Mouse (Mus musculus) MEL (cell line): ENCODE results near the gene Dmrta1. TPM values are rescaled to one million over a fixed set of nuclear protein-coding genes. Genes with fewer than 3 reads are reported as not detected.

Source experiments
- DNase-seq: peaks from one replicate; pipeline ENCODE4 v3.0.0; 2011; ENCODE audit warnings: low read depth, low spot score
- H3K27ac ChIP-seq: 2 replicates; pipeline ENCODE4 v1.5.1; 2012; ENCODE audit warnings: low read depth, mild to moderate bottlenecking, control low read depth, low read length, moderate library complexity; ENCODE audit not compliant: control insufficient read depth
- H3K27me3 ChIP-seq, 2 experiments: fragments of 150-350 bp in 1 of 2; sonication (generic) in 1 of 2; 2 replicates each; pipeline ENCODE4 v1.6.1; 2012; ENCODE audit warnings: low read length in 2 of 2, mild to moderate bottlenecking in 2 of 2, improper control_type of control experiment in 1 of 2, moderate library complexity in 1 of 2; ENCODE audit not compliant: insufficient read depth in 2 of 2, control insufficient read depth in 1 of 2
- H3K36me3 ChIP-seq, 2 experiments: 2 replicates each; pipeline ENCODE4 v1.6.1; 2012 to 2014; ENCODE audit warnings: low read length in 2 of 2, improper control_type of control experiment in 1 of 2, inconsistent platforms in 1 of 2, mild to moderate bottlenecking in 1 of 2; ENCODE audit not compliant: insufficient read depth in 2 of 2, control insufficient read depth in 1 of 2
- H3K4me1 ChIP-seq, 2 experiments: fragments of 150-350 bp in 1 of 2; sonication (generic) in 1 of 2; 2 replicates each; pipeline ENCODE4 v1.6.1; 2012; ENCODE audit warnings: low read length in 2 of 2, improper control_type of control experiment in 1 of 2, mild to moderate bottlenecking in 1 of 2; ENCODE audit not compliant: insufficient read depth in 2 of 2, control insufficient read depth in 1 of 2
- H3K4me3 ChIP-seq, 2 experiments: fragments of 150-350 bp in 1 of 2; sonication (generic) in 1 of 2; 2 replicates each; pipeline ENCODE4 v1.5.1; 2012; ENCODE audit warnings: low read depth in 2 of 2, low read length in 2 of 2, mild to moderate bottlenecking in 2 of 2, moderate library complexity in 2 of 2, control low read depth in 1 of 2, improper control_type of control experiment in 1 of 2; ENCODE audit not compliant: control insufficient read depth in 1 of 2, insufficient read depth in 1 of 2
- H3K79me2 ChIP-seq: 2 replicates; pipeline ENCODE4 v1.6.1; 2012; ENCODE audit warnings: mild to moderate bottlenecking, low read length, moderate library complexity; ENCODE audit not compliant: control insufficient read depth, poor library complexity, insufficient read depth
- H3K9ac ChIP-seq: 2 replicates; pipeline ENCODE4 v1.6.1; 2012; ENCODE audit warnings: low read depth, mild to moderate bottlenecking, control low read depth, low read length, moderate library complexity; ENCODE audit not compliant: control insufficient read depth, poor library complexity, severe bottlenecking
- H3K9me3 ChIP-seq: fragments of 150-350 bp; sonication (generic); replicated peaks from 2 replicates; pipeline ENCODE4 v1.6.1; 2012; ENCODE audit warnings: mild to moderate bottlenecking, low read length, improper control_type of control experiment, moderate library complexity; ENCODE audit not compliant: insufficient read depth
- BHLHE40 ChIP-seq: IDR thresholded peaks from 2 replicates; pipeline ENCODE4 v1.6.1; 2012; ENCODE audit warnings: low read depth, mild to moderate bottlenecking, inconsistent platforms, low read length, improper control_type of control experiment, borderline replicate concordance
- CHD1 ChIP-seq: IDR thresholded peaks from 2 replicates; pipeline ENCODE4 v1.6.1; 2012; ENCODE audit warnings: low read depth, mild to moderate bottlenecking, inconsistent platforms, low read length, improper control_type of control experiment
- CHD2 ChIP-seq: IDR thresholded peaks from 2 replicates; pipeline ENCODE4 v1.6.1; 2011; ENCODE audit warnings: low read length, improper control_type of control experiment
- CTCF ChIP-seq, 3 experiments: IDR thresholded peaks in 2 of 3; conservative IDR thresholded peaks in 1 of 3; 2 replicates each; pipeline ENCODE4 v1.5.1; 2011 to 2012; ENCODE audit warnings: low read length in 3 of 3, low read depth in 2 of 3, mild to moderate bottlenecking in 2 of 3, improper control_type of control experiment in 1 of 3, inconsistent platforms in 1 of 3, mixed read lengths in 1 of 3, moderate library complexity in 1 of 3; ENCODE audit not compliant: control insufficient read depth in 1 of 3, insufficient read depth in 1 of 3, poor library complexity in 1 of 3, severe bottlenecking in 1 of 3
- E2F4 ChIP-seq: IDR thresholded peaks from 2 replicates; pipeline ENCODE4 v1.6.1; 2011; ENCODE audit warnings: low read depth, low read length, improper control_type of control experiment, borderline replicate concordance
- ELF1 ChIP-seq: IDR thresholded peaks from 2 replicates; pipeline ENCODE4 v1.6.1; 2014; ENCODE audit warnings: low read depth, mild to moderate bottlenecking, inconsistent platforms, low read length, improper control_type of control experiment, moderate library complexity
- EP300 ChIP-seq, 2 experiments: IDR thresholded peaks; 2 replicates each; pipeline ENCODE4 v1.6.1; 2011; ENCODE audit warnings: improper control_type of control experiment in 2 of 2, low read length in 2 of 2, low read depth in 1 of 2, mild to moderate bottlenecking in 1 of 2
- ETS1 ChIP-seq: IDR thresholded peaks from 2 replicates; pipeline ENCODE4 v1.6.1; 2012; ENCODE audit warnings: low read depth, mild to moderate bottlenecking, inconsistent platforms, low read length, improper control_type of control experiment, moderate library complexity
- GABPA ChIP-seq: IDR thresholded peaks from 2 replicates; pipeline ENCODE4 v1.6.1; 2012; ENCODE audit warnings: low read depth, mild to moderate bottlenecking, inconsistent platforms, low read length, improper control_type of control experiment, moderate library complexity
- GATA1 ChIP-seq: IDR thresholded peaks from 2 replicates; pipeline ENCODE4 v1.6.1; 2011; ENCODE audit warnings: low read depth, low read length, improper control_type of control experiment
- HCFC1 ChIP-seq: IDR thresholded peaks from 2 replicates; pipeline ENCODE4 v1.6.1; 2012; ENCODE audit warnings: low read depth, mild to moderate bottlenecking, inconsistent platforms, low read length, improper control_type of control experiment, moderate library complexity
- MAFK ChIP-seq: IDR thresholded peaks from 2 replicates; pipeline ENCODE4 v1.6.1; 2011; ENCODE audit warnings: low read depth, mild to moderate bottlenecking, low read length, improper control_type of control experiment, borderline replicate concordance
- MAX ChIP-seq: IDR thresholded peaks from 2 replicates; pipeline ENCODE4 v1.6.1; 2011; ENCODE audit warnings: low read length, improper control_type of control experiment
- MEF2A ChIP-seq: IDR thresholded peaks from 2 replicates; pipeline ENCODE4 v1.6.1; 2014; ENCODE audit warnings: low read depth, mild to moderate bottlenecking, inconsistent platforms, low read length, improper control_type of control experiment; ENCODE audit not compliant: poor library complexity, insufficient replicate concordance, severe bottlenecking; ENCODE audit errors: extremely low read depth
- MXI1 ChIP-seq: IDR thresholded peaks from 2 replicates; pipeline ENCODE4 v1.6.1; 2011; ENCODE audit warnings: mild to moderate bottlenecking, low read depth, low read length, improper control_type of control experiment
- MYB ChIP-seq: IDR thresholded peaks from 2 replicates; pipeline ENCODE4 v1.6.1; 2011; ENCODE audit warnings: mild to moderate bottlenecking, low read depth, low read length, improper control_type of control experiment
- MYC ChIP-seq: IDR thresholded peaks from 2 replicates; pipeline ENCODE4 v1.6.1; 2011; ENCODE audit warnings: low read depth, mild to moderate bottlenecking, low read length, improper control_type of control experiment, moderate library complexity
- NRF1 ChIP-seq: IDR thresholded peaks from 2 replicates; pipeline ENCODE4 v1.6.1; 2014; ENCODE audit warnings: low read depth, mild to moderate bottlenecking, inconsistent platforms, low read length, improper control_type of control experiment, moderate library complexity; ENCODE audit not compliant: poor library complexity, insufficient read depth, severe bottlenecking
- POLR2A ChIP-seq, 2 experiments: IDR thresholded peaks; 2 replicates each; pipeline ENCODE4 v1.6.1; 2011 to 2012; ENCODE audit warnings: low read length in 2 of 2, mild to moderate bottlenecking in 2 of 2, control low read depth in 1 of 2, improper control_type of control experiment in 1 of 2, low read depth in 1 of 2, moderate library complexity in 1 of 2; ENCODE audit not compliant: control insufficient read depth in 1 of 2, insufficient read depth in 1 of 2, poor library complexity in 1 of 2
- POLR2AphosphoS2 ChIP-seq: IDR thresholded peaks from 2 replicates; pipeline ENCODE4 v1.6.1; 2011; ENCODE audit warnings: low read length, improper control_type of control experiment
- POLR2AphosphoS5 ChIP-seq: IDR thresholded peaks from 2 replicates; pipeline ENCODE4 v1.6.1; 2012; ENCODE audit warnings: low read depth, borderline replicate concordance, mild to moderate bottlenecking, inconsistent platforms, low read length, moderate library complexity, mixed read lengths
- RCOR1 ChIP-seq: IDR thresholded peaks from 2 replicates; pipeline ENCODE4 v1.6.1; 2012; ENCODE audit warnings: low read depth, mild to moderate bottlenecking, inconsistent platforms, low read length, improper control_type of control experiment
- SMC3 ChIP-seq: IDR thresholded peaks from 2 replicates; pipeline ENCODE4 v1.6.1; 2011; ENCODE audit warnings: low read depth, low read length, improper control_type of control experiment
- TAL1 ChIP-seq: IDR thresholded peaks from 2 replicates; pipeline ENCODE4 v1.6.1; 2012; ENCODE audit warnings: mild to moderate bottlenecking, inconsistent platforms, low read length, moderate library complexity, mixed read lengths
- TCF12 ChIP-seq: IDR thresholded peaks from 2 replicates; pipeline ENCODE4 v1.6.1; 2014; ENCODE audit warnings: low read depth, mild to moderate bottlenecking, inconsistent platforms, low read length, improper control_type of control experiment, moderate library complexity
- UBTF ChIP-seq: IDR thresholded peaks from 2 replicates; pipeline ENCODE4 v1.6.1; 2012; ENCODE audit warnings: low read depth, mild to moderate bottlenecking, inconsistent platforms, low read length, improper control_type of control experiment, moderate library complexity, borderline replicate concordance; ENCODE audit not compliant: insufficient read depth
- USF1 ChIP-seq: IDR thresholded peaks from 2 replicates; pipeline ENCODE4 v1.6.1; 2014; ENCODE audit warnings: low read depth, mild to moderate bottlenecking, inconsistent platforms, low read length, improper control_type of control experiment, moderate library complexity
- USF2 ChIP-seq, 2 experiments: IDR thresholded peaks; 2 replicates each; pipeline ENCODE4 v1.6.1; 2011 to 2012; ENCODE audit warnings: improper control_type of control experiment in 2 of 2, low read length in 2 of 2, borderline replicate concordance in 1 of 2, inconsistent platforms in 1 of 2, low read depth in 1 of 2, mild to moderate bottlenecking in 1 of 2; ENCODE audit not compliant: insufficient read depth in 1 of 2
- ZC3H11A ChIP-seq: IDR thresholded peaks from 2 replicates; pipeline ENCODE4 v1.6.1; 2012; ENCODE audit warnings: low read depth, mild to moderate bottlenecking, inconsistent platforms, low read length, improper control_type of control experiment
- ZKSCAN1 ChIP-seq: IDR thresholded peaks from 2 replicates; pipeline ENCODE4 v1.6.1; 2012; ENCODE audit warnings: low read depth, mild to moderate bottlenecking, inconsistent platforms, low read length, improper control_type of control experiment, moderate library complexity
- ZMIZ1 ChIP-seq: IDR thresholded peaks from 2 replicates; pipeline ENCODE4 v1.6.1; 2012; ENCODE audit warnings: low read depth, mild to moderate bottlenecking, inconsistent platforms, low read length, improper control_type of control experiment, moderate library complexity
- polyA plus RNA-seq, 2 experiments: library from polyadenylated mRNA; stranded (reverse) in 1 of 2; unstranded in 1 of 2; fragments of >175 nt in 1 of 2; fragments of >200 nt in 1 of 2; gene quantifications; 2 replicates each; pipeline versions ENCODE4 v1.2.1 to v1.2.4; 2012; ENCODE audit warnings: low replicate concordance in 2 of 2, low read depth in 1 of 2; ENCODE audit not compliant: insufficient read length in 2 of 2, insufficient read depth in 1 of 2, missing spikeins in 1 of 2
- total RNA-seq: library from RNA; depleted of rRNA; stranded (reverse); fragments of 300-350 nt; gene quantifications from 2 replicates; pipeline ENCODE4 v1.2.3, GENCODE M21; 2012

The Dmrta1 gene
- total and polyA plus RNA-seq, 3 experiments: 0.08 TPM; not detected in 2

- Histone ChIP-seq H3K27ac (no peak overlapping the region), H3K4me3 (no peak overlapping the region), H3K27me3 (no peaks in the 10 kb centered on the region), H3K9ac (no peak overlapping the region), H3K36me3 (peaks cover 0 to 3% of the 10 kb centered on the region in 2 experiments; a peak in 1 of 4 replicates), H3K4me1 (peaks cover 0 to 6% of the 10 kb centered on the region in 2 experiments; a peak in 2 of 4 replicates), H3K79me2 (no peaks in the 10 kb centered on the region), H3K9me3 (no peaks in the 10 kb centered on the region)
- no peak for DNase-seq
- TF ChIP-seq MAFK (no peak), BHLHE40 (no peak), MEF2A (no peak), MYB (no peak), UBTF (no peak), POLR2AphosphoS2 (no peak), MYC (no peak), ELF1 (no peak), EP300 (IDR thresholded peaks at IDR 0.05; ENCODE audit: low read depth in 1 of 2, low read length in 2 of 2) (no peak), RCOR1 (no peak), USF1 (no peak), TAL1 (no peak), ETS1 (no peak), CTCF (IDR thresholded peaks at IDR 0.05 in 2 of 3, conservative IDR thresholded peaks at IDR 0.05 in 1 of 3; ENCODE audit: control insufficient read depth in 1 of 3, insufficient read depth in 1 of 3, low read depth in 2 of 3, low read length in 3 of 3, poor library complexity in 1 of 3, severe bottlenecking in 1 of 3) (no peak), HCFC1 (no peak), ZMIZ1 (no peak), E2F4 (no peak)
These were observed 15.8 kb upstream of the Dmrta1 start for GRCm38 (mm10) chr4:89663406-89663805.

- peak; percentile 12 for DNase-seq
- Histone ChIP-seq H3K36me3 (no peaks in the 10 kb centered on the region), H3K9ac (no peak overlapping the region), H3K4me3 (no peak overlapping the region), H3K79me2 (no peaks in the 10 kb centered on the region), H3K27ac (no peak overlapping the region), H3K27me3 (no peaks in the 10 kb centered on the region), H3K4me1 (no peaks in the 10 kb centered on the region), H3K9me3 (no peaks in the 10 kb centered on the region)
- TF ChIP-seq CHD1: no peak
- no peak for TF ChIP-seq MAFK
- TF ChIP-seq CHD2: no peak
- TF ChIP-seq SMC3: no peak
- no peak for TF ChIP-seq ZC3H11A
- TF ChIP-seq MAX: no peak
- no peak for TF ChIP-seq GATA1
- TF ChIP-seq ZKSCAN1: no peak
- no peak for TF ChIP-seq UBTF
- TF ChIP-seq MXI1: no peak
- TF ChIP-seq GABPA: no peak
- no peak for TF ChIP-seq POLR2AphosphoS5
- TF ChIP-seq TCF12: no peak
- no peak for TF ChIP-seq E2F4
- TF ChIP-seq NRF1: no peak
- TF ChIP-seq USF2 (IDR thresholded peaks at IDR 0.05; ENCODE audit: borderline replicate concordance in 1 of 2, insufficient read depth in 1 of 2, low read depth in 1 of 2, low read length in 2 of 2): no peak
- TF ChIP-seq POLR2A (IDR thresholded peaks at IDR 0.05; ENCODE audit: control insufficient read depth in 1 of 2, insufficient read depth in 1 of 2, low read depth in 1 of 2, low read length in 2 of 2, poor library complexity in 1 of 2): no peak
- no peak for TF ChIP-seq RCOR1
- no peak for TF ChIP-seq POLR2AphosphoS2
These were observed 4.5 kb upstream of the Dmrta1 start for GRCm38 (mm10) chr4:89674711-89675110.
